Mouse (Mus musculus): ENCODE measurements at regions not wholly inside any gene's neighbourhood (a gene's known extent, or its start where the extent isn't known, plus 50 kb on each side); places are given as distances from the start of the nearest gene placed in this dataset.

GRCm38 (mm10) chr17:15955656-15956055 lies 124.8 kb upstream of the Rgmb start:
- TF ChIP-seq POLR2A (IDR thresholded peaks at IDR 0.05; ENCODE audit: insufficient read depth, low read depth, low read length) = no peak
- TF ChIP-seq CTCF (IDR thresholded peaks at IDR 0.05) = no peak
- TF ChIP-seq EP300 (IDR thresholded peaks at IDR 0.05; ENCODE audit: insufficient read depth, low read depth, low read length) = no peak

All from heart, adult 2 months (tissue).